Mouse (Mus musculus): ENCODE measurements around the gene Fdxr. TPM values are rescaled to one million over a fixed set of nuclear protein-coding genes. Genes with fewer than 3 reads are reported as not detected.

Fdxr gene
- polyA plus RNA-seq, 1 experiment from 2014 or later: 7.3 TPM

- Histone ChIP-seq H3K27ac (ENCODE audit: low read depth) (no peak overlapping the region), H3K27me3 (ENCODE audit: insufficient read depth, low read length) (no peaks in the 10 kb centered on the region), H3K4me3 (ENCODE audit: low read depth, low read length) (no peak overlapping the region), H3K9me3 (ENCODE audit: low read length) (no peaks in the 10 kb centered on the region), H3K9ac (replicated peaks) (no peak overlapping the region), H3K4me1 (ENCODE audit: insufficient read depth) (peaks cover 10% of the 10 kb centered on the region), H3K36me3 (replicated peaks; ENCODE audit: insufficient read depth, low read length) (0 out of 2 replicates have a peak, but pooled peaks cover 6% of the 10 kb centered on the region), H3K4me2 (ENCODE audit: low read depth, low read length) (no peak overlapping the region)
- no peak for DNase-seq
- ATAC-seq: no peak
- 69% methylated on average over 8 of the region's 8 CpGs for WGBS (ENCODE audit: insufficient replicate concordance)
- TF ChIP-seq CTCF (IDR thresholded peaks at IDR 0.05; ENCODE audit: low read depth) (no peak), EP300 (IDR thresholded peaks at IDR 0.05; ENCODE audit: low read depth) (no peak)
Measured at GRCm38 (mm10) chr11:115282295-115282694, 5.4 kb upstream of the Fdxr start.

- no peak for DNase-seq
- ATAC-seq: no peak
- Histone ChIP-seq H3K9me3 (ENCODE audit: low read length) (no peaks in the 10 kb centered on the region), H3K9ac (replicated peaks) (no peak overlapping the region), H3K4me1 (ENCODE audit: insufficient read depth) (peaks cover 27% of the 10 kb centered on the region), H3K27ac (ENCODE audit: low read depth) (no peak overlapping the region), H3K4me3 (ENCODE audit: low read depth, low read length) (no peak overlapping the region), H3K36me3 (replicated peaks; ENCODE audit: insufficient read depth, low read length) (0 out of 2 replicates have a peak, but pooled peaks cover 3% of the 10 kb centered on the region), H3K27me3 (ENCODE audit: insufficient read depth, low read length) (no peaks in the 10 kb centered on the region), H3K4me2 (ENCODE audit: low read depth, low read length) (no peak overlapping the region)
- TF ChIP-seq CTCF (IDR thresholded peaks at IDR 0.05; ENCODE audit: low read depth) (no peak), EP300 (IDR thresholded peaks at IDR 0.05; ENCODE audit: low read depth) (no peak)
- WGBS (ENCODE audit: insufficient replicate concordance): 46% methylated on average over 1 of the region's 1 CpGs
Measured at GRCm38 (mm10) chr11:115279726-115280125, 2.9 kb upstream of the Fdxr start.

- peaks cover 33% of the 10 kb centered on the region for H3K4me1 ChIP-seq (ENCODE audit: insufficient read depth)
- DNase-seq (no peak), ATAC-seq (no peak)
- peak overlapping the region; percentile 93; the same call in 1 of the 2 replicates for H3K27ac ChIP-seq (ENCODE audit: low read depth)
- no peaks in the 10 kb centered on the region for H3K36me3 ChIP-seq (replicated peaks; ENCODE audit: insufficient read depth, low read length)
- H3K27me3 ChIP-seq (ENCODE audit: insufficient read depth, low read length): no peaks in the 10 kb centered on the region
- peak overlapping the region; percentile 61; the same call in 1 of the 2 replicates for H3K4me3 ChIP-seq (ENCODE audit: low read depth, low read length)
- TF ChIP-seq CTCF (IDR thresholded peaks at IDR 0.05; ENCODE audit: low read depth) (no peak), EP300 (IDR thresholded peaks at IDR 0.05; ENCODE audit: low read depth) (no peak)
- WGBS (ENCODE audit: insufficient replicate concordance): 76% methylated on average over 6 of the region's 6 CpGs
- no peak overlapping the region for H3K9ac ChIP-seq (replicated peaks)
- peak overlapping the region; percentile 92 for H3K4me2 ChIP-seq (ENCODE audit: low read depth, low read length)
- H3K9me3 ChIP-seq (ENCODE audit: low read length): no peaks in the 10 kb centered on the region
Measured at GRCm38 (mm10) chr11:115278176-115278575, 1.3 kb upstream of the Fdxr start.

- TF ChIP-seq EP300 (IDR thresholded peaks at IDR 0.05; ENCODE audit: low read depth) (no peak), CTCF (IDR thresholded peaks at IDR 0.05; ENCODE audit: low read depth) (no peak)
- peak overlapping the region; percentile 93 for H3K27ac ChIP-seq (ENCODE audit: low read depth)
Measured at GRCm38 (mm10) chr11:115277604-115277975, 740 bp upstream of the Fdxr start.

GRCm38 (mm10) chr11:115275954-115276353, 896 bp downstream of the Fdxr start:
- Histone ChIP-seq H3K9ac (replicated peaks) (peak overlapping the region; percentile 17; the same call in 1 of the 2 replicates), H3K9me3 (ENCODE audit: low read length) (no peaks in the 10 kb centered on the region), H3K4me1 (ENCODE audit: insufficient read depth) (peaks cover 33% of the 10 kb centered on the region), H3K27me3 (ENCODE audit: insufficient read depth, low read length) (no peaks in the 10 kb centered on the region), H3K4me3 (ENCODE audit: low read depth, low read length) (peak overlapping the region; percentile 61), H3K27ac (ENCODE audit: low read depth) (no peak overlapping the region), H3K36me3 (replicated peaks; ENCODE audit: insufficient read depth, low read length) (0 out of 2 replicates have a peak, but pooled peaks cover 3% of the 10 kb centered on the region), H3K4me2 (ENCODE audit: low read depth, low read length) (peak overlapping the region; percentile 92)
- TF ChIP-seq EP300 (IDR thresholded peaks at IDR 0.05; ENCODE audit: low read depth) (no peak), CTCF (IDR thresholded peaks at IDR 0.05; ENCODE audit: low read depth) (no peak)
- ATAC-seq: no peak
- 43% methylated on average over 3 of the region's 3 CpGs for WGBS (ENCODE audit: insufficient replicate concordance)
- DNase-seq: no peak

More at GRCm38 (mm10) chr11:115277604-115277975, 740 bp upstream of the Fdxr start:
- WGBS (ENCODE audit: insufficient replicate concordance): 12% methylated on average over 7 of the region's 7 CpGs
- no peaks in the 10 kb centered on the region for H3K9me3 ChIP-seq (ENCODE audit: low read length)
- DNase-seq: no peak
- peaks cover 33% of the 10 kb centered on the region for H3K4me1 ChIP-seq (ENCODE audit: insufficient read depth)
- peak overlapping the region; percentile 92 for H3K4me2 ChIP-seq (ENCODE audit: low read depth, low read length)
- no peaks in the 10 kb centered on the region for H3K36me3 ChIP-seq (replicated peaks; ENCODE audit: insufficient read depth, low read length)
- ATAC-seq: no peak; the same call in 1 of the 2 replicates
- peak overlapping the region; percentile 68 for H3K9ac ChIP-seq (replicated peaks)
- no peaks in the 10 kb centered on the region for H3K27me3 ChIP-seq (ENCODE audit: insufficient read depth, low read length)
- H3K4me3 ChIP-seq (ENCODE audit: low read depth, low read length): peak overlapping the region; percentile 61

GRCm38 (mm10) chr11:115275509-115275908, 1.3 kb downstream of the Fdxr start:
- 0 out of 2 replicates have a peak, but pooled peaks cover 3% of the 10 kb centered on the region for H3K36me3 ChIP-seq (replicated peaks; ENCODE audit: insufficient read depth, low read length)
- no peaks in the 10 kb centered on the region for H3K9me3 ChIP-seq (ENCODE audit: low read length)
- no peak for TF ChIP-seq CTCF (IDR thresholded peaks at IDR 0.05; ENCODE audit: low read depth)
- peaks cover 33% of the 10 kb centered on the region for H3K4me1 ChIP-seq (ENCODE audit: insufficient read depth)
- ATAC-seq (no peak), DNase-seq (no peak)
- H3K4me3 ChIP-seq (ENCODE audit: low read depth, low read length): no peak overlapping the region
- no peak overlapping the region for H3K27ac ChIP-seq (ENCODE audit: low read depth)
- H3K27me3 ChIP-seq (ENCODE audit: insufficient read depth, low read length): no peaks in the 10 kb centered on the region
- 43% methylated on average over 6 of the region's 6 CpGs for WGBS (ENCODE audit: insufficient replicate concordance)
- no peak overlapping the region; the same call in 1 of the 2 replicates for H3K4me2 ChIP-seq (ENCODE audit: low read depth, low read length)
- H3K9ac ChIP-seq (replicated peaks): 0 out of 2 replicates have a peak overlapping the region, but pooled peaks have one; percentile 17

Data from liver, postnatal 0 days (tissue).